Mouse (Mus musculus): ENCODE results near the gene Susd4. TPM values are rescaled to one million over a fixed set of nuclear protein-coding genes. Genes with fewer than 3 reads are reported as not detected.

Susd4 gene
- polyA plus RNA-seq (2014; fragmentation: Nextera tagmentation; extraction: Ambion mirVana) = 29.1 and 30.0 TPM in 2 replicates

DNA sequence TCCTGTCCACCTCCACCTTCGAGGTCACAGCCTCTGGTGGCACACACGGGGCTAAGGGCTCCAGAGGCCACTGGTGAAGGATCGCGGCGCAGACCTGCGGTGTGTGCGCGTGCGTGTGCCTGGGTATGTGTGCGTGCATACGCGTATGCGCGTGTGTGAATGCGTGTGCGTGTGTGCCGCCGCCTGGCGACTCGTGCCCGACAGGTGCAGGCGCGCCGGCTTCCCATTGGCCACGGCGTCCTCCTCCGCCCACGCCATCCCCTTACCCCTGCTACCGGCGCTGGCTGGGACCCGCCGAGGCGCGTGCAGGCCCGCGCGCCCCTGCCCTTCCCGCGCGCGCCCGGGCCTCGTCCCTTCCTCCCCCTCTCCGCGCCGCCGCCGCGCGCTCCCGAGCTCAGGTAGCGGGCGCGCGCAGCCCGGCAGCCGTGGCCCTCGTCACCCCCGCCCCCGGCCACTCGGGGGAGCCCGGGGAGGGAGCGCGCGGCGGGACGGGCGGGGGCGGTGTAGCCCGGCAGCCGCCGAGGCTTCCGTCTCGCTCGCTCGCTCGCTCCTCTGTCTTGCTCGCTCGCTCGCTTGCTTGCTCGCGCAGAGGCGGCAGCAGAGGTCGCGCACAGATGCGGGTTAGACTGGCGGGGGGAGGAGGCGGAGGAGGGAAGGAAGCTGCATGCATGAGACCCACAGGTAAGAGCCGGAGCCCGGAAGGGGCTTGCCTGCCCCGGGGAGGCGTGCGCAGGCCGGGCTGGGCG lies at the start of gene Susd4:
Susd4 (plus strand) TSS at position 145 of the 746 bp plus-strand sequence.
- WGBS = under 1% methylated on average over 64 of the region's 95 CpGs
- peak within 1 kb of the TSS; percentile 42 for H3K27ac ChIP-seq (ENCODE audit: low read depth, low read length)
- peak; percentile 91 for ATAC-seq (ENCODE audit: insufficient read depth, low FRiP score, low TSS enrichment)

DNA sequence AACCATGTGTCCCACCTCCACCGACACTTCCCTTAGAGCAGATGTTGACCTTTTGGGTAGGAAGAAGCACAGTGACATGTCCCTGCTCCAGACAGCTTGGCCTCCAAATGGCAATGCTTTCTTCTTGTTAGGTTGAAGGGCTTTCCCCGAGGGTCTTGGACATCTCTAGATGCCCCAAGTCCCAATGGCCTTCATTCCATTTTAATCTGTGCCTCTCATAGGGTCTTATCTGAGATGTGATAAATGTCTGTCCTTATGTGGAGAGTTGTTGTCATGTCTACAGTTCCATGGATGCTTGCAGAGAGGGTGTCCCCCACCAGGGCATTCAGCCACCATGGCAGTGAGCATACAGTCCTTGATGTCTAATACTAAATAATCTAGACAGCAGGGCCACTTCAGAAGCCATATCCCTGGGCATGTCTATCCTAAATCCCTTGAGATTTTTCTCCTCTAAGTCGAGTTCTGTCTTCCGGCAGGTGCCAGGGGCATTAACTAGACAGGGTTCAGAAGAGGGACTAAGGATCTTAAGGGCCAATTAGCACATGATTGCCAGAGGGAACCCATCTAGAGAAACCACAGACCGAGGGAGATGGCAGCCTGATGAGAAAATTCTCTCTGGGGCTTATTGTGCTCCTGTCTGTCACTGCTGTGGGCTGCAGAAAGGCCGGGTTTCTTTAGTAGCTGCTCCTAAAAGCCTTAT lies 49.3 kb upstream of the Susd4 start:
- H3K27me3 ChIP-seq (ENCODE audit: control insufficient read depth, insufficient read depth, low read length) = no peaks in the 10 kb centered on the region
- H3K4me2 ChIP-seq (ENCODE audit: low read depth) = no peak overlapping the region
- H3K4me3 ChIP-seq (ENCODE audit: low read depth, low read length) = no peak overlapping the region
- no peak for ATAC-seq (ENCODE audit: insufficient read depth, low FRiP score, low TSS enrichment)
- WGBS = 68% methylated on average over 6 of the region's 6 CpGs
- no peak overlapping the region for H3K9ac ChIP-seq (ENCODE audit: low read length)
- no peaks in the 10 kb centered on the region for H3K36me3 ChIP-seq (ENCODE audit: control insufficient read depth, insufficient read depth, low read length)
- no peaks in the 10 kb centered on the region for H3K4me1 ChIP-seq (ENCODE audit: control insufficient read depth, insufficient read depth, low read length)
- H3K27ac ChIP-seq (ENCODE audit: low read depth, low read length) = no peak overlapping the region
- no peaks in the 10 kb centered on the region for H3K9me3 ChIP-seq (ENCODE audit: control insufficient read depth, low read length)
- DNase-seq (ENCODE audit: low spot score) = no peak

More for the DNA sequence above, at the start of gene Susd4:
- H3K4me1 ChIP-seq (ENCODE audit: control insufficient read depth, insufficient read depth, low read length) = peaks cover 2% of the 10 kb centered on the region; the same call in 1 of the 2 replicates
- no peaks in the 10 kb centered on the region for H3K36me3 ChIP-seq (ENCODE audit: control insufficient read depth, insufficient read depth, low read length)
- DNase-seq (ENCODE audit: low spot score) = peak; percentile 87
- H3K4me2 ChIP-seq (ENCODE audit: low read depth) = peak within 1 kb of the TSS; percentile 78
- peak within 1 kb of the TSS; percentile 56 for H3K4me3 ChIP-seq (ENCODE audit: low read depth, low read length)
- peak within 1 kb of the TSS; percentile 64 for H3K9ac ChIP-seq (ENCODE audit: low read length)
- no peaks in the 10 kb centered on the region for H3K9me3 ChIP-seq (ENCODE audit: control insufficient read depth, low read length)
- H3K27me3 ChIP-seq (ENCODE audit: control insufficient read depth, insufficient read depth, low read length) = peaks cover 5% of the 10 kb centered on the region

DNA sequence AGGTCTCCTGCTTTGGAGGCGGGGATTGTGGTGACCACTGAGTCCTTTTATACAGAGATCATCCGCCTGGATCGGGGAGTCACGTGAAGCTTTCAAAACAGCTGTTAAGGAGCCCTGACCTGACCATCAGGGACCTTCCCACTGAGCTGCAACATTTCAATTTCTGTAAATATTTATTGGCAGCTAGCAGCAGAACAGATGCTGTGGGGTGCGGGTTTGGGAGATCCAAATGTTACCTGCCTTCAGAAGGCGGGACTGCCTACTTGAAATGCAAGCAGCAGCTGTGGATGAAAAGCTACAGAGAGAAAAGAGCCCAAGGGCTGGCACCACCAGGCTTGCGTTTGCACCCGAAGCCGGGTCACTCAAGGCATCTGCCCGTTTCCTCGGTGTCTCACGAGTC lies 36.1 kb upstream of the Susd4 start:
- Histone ChIP-seq H3K9ac (ENCODE audit: low read length) (no peak overlapping the region), H3K4me2 (ENCODE audit: low read depth) (no peak overlapping the region), H3K27me3 (ENCODE audit: control insufficient read depth, insufficient read depth, low read length) (no peaks in the 10 kb centered on the region), H3K4me1 (ENCODE audit: control insufficient read depth, insufficient read depth, low read length) (no peaks in the 10 kb centered on the region), H3K27ac (ENCODE audit: low read depth, low read length) (no peak overlapping the region), H3K9me3 (ENCODE audit: control insufficient read depth, low read length) (no peaks in the 10 kb centered on the region), H3K36me3 (ENCODE audit: control insufficient read depth, insufficient read depth, low read length) (no peaks in the 10 kb centered on the region), H3K4me3 (ENCODE audit: low read depth, low read length) (no peak overlapping the region)
- ATAC-seq (ENCODE audit: insufficient read depth, low FRiP score, low TSS enrichment) = no peak
- no peak for DNase-seq (ENCODE audit: low spot score)
- WGBS = 61% methylated on average over 12 of the region's 12 CpGs

DNA sequence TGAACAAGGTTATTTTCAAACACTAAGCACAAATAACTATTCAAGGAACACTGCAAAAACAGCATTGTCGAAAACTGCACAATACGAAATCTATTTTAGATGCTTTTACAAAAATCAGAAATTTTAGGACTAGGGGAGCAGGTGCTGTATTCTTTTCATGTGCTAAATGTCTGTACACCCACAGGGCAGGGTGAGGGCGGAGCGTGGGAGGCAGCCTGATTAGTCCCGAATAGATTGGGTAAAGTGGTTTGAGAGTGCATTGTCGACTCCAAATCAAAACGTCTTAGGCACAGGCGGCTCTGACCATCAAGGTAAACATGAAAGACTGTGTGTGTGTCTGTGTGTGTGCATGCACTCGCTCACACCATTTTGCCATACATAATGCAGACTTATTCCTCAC lies 34.7 kb upstream of the Susd4 start:
- WGBS = 86% methylated on average over 9 of the region's 9 CpGs
- no peak overlapping the region for H3K27ac ChIP-seq (ENCODE audit: low read depth, low read length)
- H3K36me3 ChIP-seq (ENCODE audit: control insufficient read depth, insufficient read depth, low read length) = no peaks in the 10 kb centered on the region
- H3K9me3 ChIP-seq (ENCODE audit: control insufficient read depth, low read length) = no peaks in the 10 kb centered on the region
- no peaks in the 10 kb centered on the region for H3K27me3 ChIP-seq (ENCODE audit: control insufficient read depth, insufficient read depth, low read length)
- no peak for ATAC-seq (ENCODE audit: insufficient read depth, low FRiP score, low TSS enrichment)
- no peak overlapping the region for H3K4me2 ChIP-seq (ENCODE audit: low read depth)
- no peaks in the 10 kb centered on the region for H3K4me1 ChIP-seq (ENCODE audit: control insufficient read depth, insufficient read depth, low read length)
- H3K9ac ChIP-seq (ENCODE audit: low read length) = no peak overlapping the region
- DNase-seq (ENCODE audit: low spot score) = no peak
- no peak overlapping the region for H3K4me3 ChIP-seq (ENCODE audit: low read depth, low read length)

DNA sequence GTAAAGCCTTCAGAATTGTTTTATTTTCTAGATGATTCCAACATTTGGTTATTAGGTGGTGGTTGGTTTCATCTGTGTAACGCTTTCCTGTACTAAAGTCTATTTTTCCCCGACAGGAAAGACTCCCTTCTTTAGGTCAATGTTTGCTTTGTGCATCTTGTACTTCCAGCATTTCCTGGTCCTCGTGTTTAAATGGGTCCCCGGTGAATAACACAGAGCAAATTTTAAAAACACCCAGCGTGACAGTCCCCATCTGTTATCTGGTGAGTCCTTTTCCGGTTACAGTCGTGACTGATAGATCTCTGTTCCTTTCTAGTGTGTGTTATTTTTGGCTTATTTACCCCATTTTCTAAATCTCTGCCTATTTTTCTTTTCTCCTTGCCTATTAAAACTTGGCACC lies 31.0 kb upstream of the Susd4 start:
- H3K27ac ChIP-seq (ENCODE audit: low read depth, low read length) = no peak overlapping the region
- H3K9ac ChIP-seq (ENCODE audit: low read length) = no peak overlapping the region
- ATAC-seq (ENCODE audit: insufficient read depth, low FRiP score, low TSS enrichment) = no peak
- H3K4me3 ChIP-seq (ENCODE audit: low read depth, low read length) = no peak overlapping the region
- no peak for DNase-seq (ENCODE audit: low spot score)
- no peak overlapping the region for H3K4me2 ChIP-seq (ENCODE audit: low read depth)
- H3K27me3 ChIP-seq (ENCODE audit: control insufficient read depth, insufficient read depth, low read length) = no peaks in the 10 kb centered on the region
- H3K4me1 ChIP-seq (ENCODE audit: control insufficient read depth, insufficient read depth, low read length) = no peaks in the 10 kb centered on the region
- 43% methylated on average over 7 of the region's 7 CpGs for WGBS
- no peaks in the 10 kb centered on the region for H3K36me3 ChIP-seq (ENCODE audit: control insufficient read depth, insufficient read depth, low read length)
- no peaks in the 10 kb centered on the region for H3K9me3 ChIP-seq (ENCODE audit: control insufficient read depth, low read length)

DNA sequence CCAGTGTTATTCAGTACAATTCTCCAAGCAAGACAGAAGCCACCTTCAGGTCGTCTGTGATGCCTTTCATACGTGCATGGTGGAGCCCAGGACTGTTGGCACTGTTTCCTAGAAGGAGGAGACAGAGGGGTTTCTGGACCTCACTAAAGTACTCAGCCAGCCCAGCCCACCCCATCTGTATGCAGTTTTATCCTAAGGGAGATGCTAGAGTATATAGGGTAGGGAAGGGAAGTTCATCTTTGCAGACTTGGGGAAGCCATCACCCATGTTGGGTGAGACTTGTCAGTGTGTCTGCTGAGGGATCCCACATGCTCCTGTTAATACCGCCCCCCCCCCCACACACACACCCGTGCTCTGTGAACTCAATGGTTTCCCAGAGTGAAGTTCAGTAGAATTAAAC lies 27.8 kb upstream of the Susd4 start:
- H3K27ac ChIP-seq (ENCODE audit: low read depth, low read length) = no peak overlapping the region
- DNase-seq (ENCODE audit: low spot score) (no peak), ATAC-seq (ENCODE audit: insufficient read depth, low FRiP score, low TSS enrichment) (no peak)
- no peaks in the 10 kb centered on the region for H3K9me3 ChIP-seq (ENCODE audit: control insufficient read depth, low read length)
- 71% methylated on average over 4 of the region's 4 CpGs for WGBS
- H3K4me1 ChIP-seq (ENCODE audit: control insufficient read depth, insufficient read depth, low read length) = no peaks in the 10 kb centered on the region
- H3K4me3 ChIP-seq (ENCODE audit: low read depth, low read length) = no peak overlapping the region
- no peak overlapping the region for H3K9ac ChIP-seq (ENCODE audit: low read length)
- no peaks in the 10 kb centered on the region for H3K27me3 ChIP-seq (ENCODE audit: control insufficient read depth, insufficient read depth, low read length)
- H3K4me2 ChIP-seq (ENCODE audit: low read depth) = no peak overlapping the region
- H3K36me3 ChIP-seq (ENCODE audit: control insufficient read depth, insufficient read depth, low read length) = no peaks in the 10 kb centered on the region

DNA sequence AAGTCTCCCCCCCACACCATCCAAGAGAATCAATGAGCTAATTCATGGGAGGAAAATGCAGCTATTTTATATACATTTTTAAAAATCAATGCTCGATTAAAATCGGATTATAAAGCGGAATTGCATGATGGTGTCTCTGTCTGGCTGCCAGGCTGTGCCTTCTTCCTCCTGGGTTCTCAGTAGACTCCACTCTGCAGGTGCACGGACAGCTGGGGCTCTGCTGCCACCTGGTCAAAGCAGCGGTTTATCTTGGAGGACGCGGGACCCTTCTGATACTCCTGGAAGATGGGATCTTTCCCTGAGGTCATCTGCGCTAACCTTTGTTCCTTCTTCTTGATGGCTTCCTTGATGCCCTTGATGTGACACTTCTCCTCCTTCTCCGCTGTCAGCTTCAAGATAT lies 16.6 kb upstream of the Susd4 start:
- Histone ChIP-seq H3K27me3 (ENCODE audit: control insufficient read depth, insufficient read depth, low read length) (no peaks in the 10 kb centered on the region), H3K9me3 (ENCODE audit: control insufficient read depth, low read length) (no peaks in the 10 kb centered on the region), H3K36me3 (ENCODE audit: control insufficient read depth, insufficient read depth, low read length) (no peaks in the 10 kb centered on the region), H3K4me2 (ENCODE audit: low read depth) (no peak overlapping the region), H3K4me3 (ENCODE audit: low read depth, low read length) (no peak overlapping the region), H3K9ac (ENCODE audit: low read length) (no peak overlapping the region), H3K4me1 (ENCODE audit: control insufficient read depth, insufficient read depth, low read length) (no peaks in the 10 kb centered on the region), H3K27ac (ENCODE audit: low read depth, low read length) (no peak overlapping the region)
- DNase-seq (ENCODE audit: low spot score) = no peak
- 96% methylated on average over 9 of the region's 9 CpGs for WGBS
- no peak for ATAC-seq (ENCODE audit: insufficient read depth, low FRiP score, low TSS enrichment)

DNA sequence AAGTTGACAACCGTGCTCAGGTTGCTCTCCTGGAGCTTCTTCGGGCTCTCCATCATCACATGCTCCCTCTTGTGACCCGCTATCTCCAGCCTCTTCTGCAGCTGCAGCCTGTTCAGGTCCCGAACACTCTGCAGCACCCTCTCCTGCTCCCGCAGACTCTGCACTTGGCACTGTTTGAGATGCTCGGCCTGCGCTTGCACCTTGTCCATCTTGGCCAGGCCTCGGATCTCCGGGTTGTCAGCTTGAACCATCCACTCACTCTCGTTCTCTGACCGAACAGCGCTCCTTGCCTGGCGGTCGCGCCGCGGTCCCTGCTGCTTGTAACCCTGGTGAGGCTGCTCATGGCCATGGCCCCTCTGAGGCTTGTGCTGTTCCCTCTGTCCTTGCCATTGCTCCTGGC lies 15.8 kb upstream of the Susd4 start:
- no peak overlapping the region for H3K27ac ChIP-seq (ENCODE audit: low read depth, low read length)
- DNase-seq (ENCODE audit: low spot score) = no peak
- H3K36me3 ChIP-seq (ENCODE audit: control insufficient read depth, insufficient read depth, low read length) = no peaks in the 10 kb centered on the region
- no peak overlapping the region for H3K4me2 ChIP-seq (ENCODE audit: low read depth)
- no peak overlapping the region for H3K9ac ChIP-seq (ENCODE audit: low read length)
- 78% methylated on average over 17 of the region's 17 CpGs for WGBS
- no peak overlapping the region for H3K4me3 ChIP-seq (ENCODE audit: low read depth, low read length)
- H3K4me1 ChIP-seq (ENCODE audit: control insufficient read depth, insufficient read depth, low read length) = no peaks in the 10 kb centered on the region
- H3K27me3 ChIP-seq (ENCODE audit: control insufficient read depth, insufficient read depth, low read length) = no peaks in the 10 kb centered on the region
- no peaks in the 10 kb centered on the region for H3K9me3 ChIP-seq (ENCODE audit: control insufficient read depth, low read length)
- no peak for ATAC-seq (ENCODE audit: insufficient read depth, low FRiP score, low TSS enrichment)

DNA sequence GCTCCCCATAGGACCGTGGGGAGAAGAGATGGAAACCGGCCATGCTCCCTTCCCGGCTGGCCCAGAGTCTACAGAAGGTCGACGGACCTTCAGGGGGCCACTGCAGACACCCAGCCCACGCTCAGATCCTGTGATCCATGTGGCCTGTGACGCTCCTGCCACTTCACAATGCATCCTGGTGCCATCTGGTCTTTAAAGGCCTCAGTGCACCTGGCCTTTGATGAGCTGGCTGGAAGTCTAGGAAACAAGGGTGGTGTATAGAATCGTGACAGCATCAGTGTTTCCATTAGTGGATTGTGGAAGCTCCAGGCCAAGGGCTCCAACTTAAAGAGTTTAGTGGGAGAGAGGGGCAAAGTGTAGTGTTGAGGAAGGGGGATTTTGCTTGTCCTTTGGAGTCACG lies 14.6 kb upstream of the Susd4 start, which contains the start of gene Ccdc185:
Ccdc185 (minus strand) TSS at position 101 of the 400 bp plus-strand sequence.
- Histone ChIP-seq H3K4me2 (ENCODE audit: low read depth) (no peak within 1 kb of the TSS), H3K4me1 (ENCODE audit: control insufficient read depth, insufficient read depth, low read length) (no peaks in the 10 kb centered on the region), H3K36me3 (ENCODE audit: control insufficient read depth, insufficient read depth, low read length) (no peaks in the 10 kb centered on the region), H3K27ac (ENCODE audit: low read depth, low read length) (no peak within 1 kb of the TSS), H3K27me3 (ENCODE audit: control insufficient read depth, insufficient read depth, low read length) (no peaks in the 10 kb centered on the region), H3K4me3 (ENCODE audit: low read depth, low read length) (no peak within 1 kb of the TSS), H3K9ac (ENCODE audit: low read length) (no peak within 1 kb of the TSS), H3K9me3 (ENCODE audit: control insufficient read depth, low read length) (no peaks in the 10 kb centered on the region)
- WGBS = 92% methylated on average over 9 of the region's 9 CpGs
- no peak for DNase-seq (ENCODE audit: low spot score)
- ATAC-seq (ENCODE audit: insufficient read depth, low FRiP score, low TSS enrichment) = no peak

Data from neural tube, embryonic 11.5 days (tissue).